Mouse (Mus musculus) lung, postnatal 36 days (tissue): ENCODE measurements around the gene Hist1h3h.

ENCODE experiments used
- DNase-seq: peaks from one replicate; pipeline ENCODE4 v3.0.0; 2022; ENCODE audit warnings: mixed read lengths

Hist1h3h gene

DNA sequence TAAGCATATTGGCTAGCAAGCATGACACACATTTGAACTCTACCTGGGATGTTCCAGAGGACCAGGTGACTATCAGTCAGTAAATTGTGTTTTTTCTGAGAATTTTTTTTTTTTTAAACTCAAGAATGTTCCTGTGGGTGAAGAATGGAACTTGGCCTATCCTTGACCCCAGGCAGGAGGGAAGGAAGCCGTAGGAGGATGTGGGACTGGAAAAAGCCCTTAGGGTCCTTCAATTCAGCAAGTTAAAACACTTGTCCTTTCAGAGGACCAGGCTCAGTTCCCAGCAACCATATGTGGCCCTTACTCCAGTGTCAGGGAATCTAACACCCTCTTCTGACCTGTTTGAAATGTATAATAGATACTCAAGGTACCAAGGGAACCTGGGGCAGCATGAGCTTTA is 12.1 kb downstream of the Hist1h3h start:
- DNase-seq = no peak

DNA sequence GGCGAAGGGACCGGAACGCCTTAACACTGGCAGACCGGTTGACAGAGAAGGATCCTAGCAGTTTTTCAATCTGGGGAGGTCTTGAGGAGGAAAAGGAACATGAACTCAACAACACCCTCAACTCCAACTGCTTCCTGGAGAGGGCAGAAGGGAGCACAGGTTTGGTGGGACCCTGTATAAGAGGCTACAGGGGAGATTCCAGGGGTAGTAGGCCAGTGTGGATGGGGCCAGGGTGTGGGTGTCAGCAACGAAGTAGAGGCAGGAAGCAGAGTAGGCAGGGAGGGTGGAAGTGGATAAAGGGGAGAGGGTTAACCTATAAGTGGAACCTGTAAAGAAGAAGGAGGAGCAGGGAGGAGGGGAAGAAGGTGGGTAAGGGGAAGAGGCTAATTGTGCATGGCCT is 16.0 kb downstream of the Hist1h3h start:
- DNase-seq = no peak

DNA sequence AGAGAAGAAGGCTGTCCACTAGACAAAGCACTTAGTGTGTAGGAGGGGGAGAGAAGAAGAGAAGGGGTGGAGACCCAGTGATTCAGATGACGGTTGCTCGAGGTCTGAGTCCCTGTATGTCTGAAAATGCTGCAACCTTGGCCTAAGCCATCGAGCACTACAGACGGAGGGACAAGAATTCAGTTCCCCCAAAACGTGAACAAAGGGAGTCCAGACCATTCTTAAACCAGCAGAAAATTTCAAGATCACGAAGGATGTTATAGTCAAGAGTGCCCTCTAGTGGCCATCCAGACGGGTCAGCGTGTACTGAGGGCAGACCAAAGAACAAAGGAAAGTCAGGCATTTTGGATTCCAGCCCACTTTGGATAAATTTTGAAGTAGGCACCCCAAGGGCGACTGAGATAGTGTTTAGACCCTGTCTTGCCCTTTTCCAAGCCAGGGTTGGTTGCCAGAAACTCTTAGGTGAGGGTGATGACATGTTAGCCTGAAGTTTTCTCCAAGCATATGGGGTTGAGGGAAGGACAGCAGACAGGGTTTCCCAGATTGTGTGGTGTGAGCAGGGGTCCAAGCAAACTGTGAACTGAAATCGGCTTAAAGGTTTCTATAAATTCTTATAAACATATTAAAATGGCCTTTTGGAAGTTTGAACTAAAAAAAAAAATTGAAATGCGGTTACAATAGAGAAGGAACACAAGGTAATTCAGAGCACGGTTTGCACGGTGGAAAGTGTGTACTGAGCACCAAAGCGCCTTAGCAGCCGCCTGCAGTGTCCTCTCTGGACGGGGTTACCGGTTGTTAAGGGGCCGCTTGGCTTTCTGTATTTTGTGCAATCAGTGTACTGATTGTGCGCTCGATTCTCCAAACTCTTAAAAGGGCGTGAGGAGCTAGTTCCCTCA is 16.8 kb downstream of the Hist1h3h start:
- peak; percentile 92 for DNase-seq

DNA sequence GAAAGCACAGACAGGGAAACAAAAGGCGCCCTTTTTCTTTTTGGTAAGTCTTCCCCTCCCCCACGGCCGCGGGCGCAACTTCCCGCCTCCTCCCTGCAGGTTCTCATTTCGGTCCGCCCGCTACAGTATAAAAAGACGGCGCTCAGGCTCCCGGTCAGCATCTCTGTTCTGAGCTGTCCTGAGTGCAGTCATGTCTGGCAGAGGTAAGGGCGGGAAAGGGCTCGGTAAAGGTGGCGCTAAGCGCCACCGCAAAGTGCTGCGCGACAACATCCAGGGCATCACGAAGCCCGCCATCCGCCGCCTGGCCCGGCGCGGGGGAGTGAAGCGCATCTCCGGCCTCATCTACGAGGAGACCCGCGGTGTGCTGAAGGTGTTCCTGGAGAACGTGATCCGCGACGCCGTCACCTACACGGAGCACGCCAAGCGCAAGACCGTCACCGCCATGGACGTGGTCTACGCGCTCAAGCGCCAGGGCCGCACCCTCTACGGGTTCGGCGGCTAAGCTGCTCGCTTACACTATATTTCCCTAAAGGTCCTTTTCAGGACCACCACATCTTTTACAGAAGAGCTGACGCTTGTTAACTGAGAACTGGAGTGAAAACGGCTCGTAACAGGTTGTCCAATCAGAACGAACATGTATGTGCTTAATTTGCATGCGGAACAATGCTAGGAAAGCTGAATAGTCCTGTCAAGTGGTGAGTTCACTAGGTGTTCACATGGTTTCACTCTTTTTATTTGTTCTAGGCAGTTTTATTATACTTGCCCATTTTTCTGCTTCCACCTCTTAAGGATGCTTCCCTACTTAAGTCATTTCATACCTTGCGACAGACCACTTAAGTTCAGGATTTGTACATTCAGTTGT is 17.7 kb downstream of the Hist1h3h start, which contains the start of gene Hist1h4j:
Gene Hist1h4j (plus strand): TSS at position 159 of the 862 bp plus-strand sequence.
- DNase-seq = peak; percentile 75

DNA sequence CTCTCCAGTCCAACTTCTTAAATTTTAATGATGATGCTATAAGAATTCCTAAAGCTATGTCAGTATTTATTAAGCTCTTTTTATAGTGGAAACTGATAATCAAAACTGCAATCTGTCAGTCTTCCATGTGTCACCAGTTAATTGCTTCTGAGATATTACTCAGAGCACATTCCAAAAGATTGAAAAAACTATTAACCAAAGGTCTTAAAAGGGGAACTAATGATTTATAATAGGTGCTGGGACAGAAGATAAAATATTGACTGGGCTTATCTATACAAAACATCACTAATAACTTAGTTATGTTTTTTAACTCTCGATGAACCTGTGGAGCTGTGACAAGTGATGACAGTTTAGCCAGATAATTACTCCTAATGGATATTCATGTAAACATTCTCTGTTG is 27.5 kb downstream of the Hist1h3h start:
- DNase-seq = no peak

DNA sequence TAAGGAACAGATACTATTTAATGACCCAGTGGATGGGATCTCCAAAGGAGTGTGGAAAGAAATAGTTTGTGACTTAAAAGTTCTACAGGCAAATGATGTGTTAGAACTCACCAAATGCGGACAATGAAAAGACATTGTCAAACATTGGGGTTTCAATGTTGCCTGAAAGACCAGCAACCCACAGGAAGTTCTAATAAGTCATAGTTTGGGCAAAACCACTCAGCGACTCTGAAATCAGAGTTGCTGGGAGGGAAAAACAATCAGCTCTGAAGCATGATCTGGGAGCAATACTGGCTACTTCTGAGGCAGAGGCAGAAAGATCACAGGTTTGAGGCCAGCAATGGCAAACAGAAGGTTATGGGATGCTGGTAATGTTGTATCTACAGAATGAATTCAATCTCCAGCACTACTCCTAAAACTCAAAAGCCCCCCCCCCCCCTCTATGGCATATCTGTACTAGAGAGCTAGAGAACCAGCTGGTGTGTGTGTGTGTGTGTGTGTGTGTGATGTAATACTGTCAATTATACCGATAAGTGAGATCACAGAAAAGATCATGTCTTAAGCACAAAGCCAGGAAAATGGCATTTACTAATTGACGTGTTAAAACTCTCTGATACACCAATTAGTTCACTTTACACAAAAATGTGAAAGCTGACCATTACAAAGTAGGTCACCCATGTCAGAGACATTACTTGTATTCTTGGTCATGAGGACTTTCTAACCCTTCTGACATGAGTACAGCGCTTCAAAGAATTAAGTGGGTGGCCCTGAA is 32.1 kb downstream of the Hist1h3h start:
- DNase-seq = no peak

DNA sequence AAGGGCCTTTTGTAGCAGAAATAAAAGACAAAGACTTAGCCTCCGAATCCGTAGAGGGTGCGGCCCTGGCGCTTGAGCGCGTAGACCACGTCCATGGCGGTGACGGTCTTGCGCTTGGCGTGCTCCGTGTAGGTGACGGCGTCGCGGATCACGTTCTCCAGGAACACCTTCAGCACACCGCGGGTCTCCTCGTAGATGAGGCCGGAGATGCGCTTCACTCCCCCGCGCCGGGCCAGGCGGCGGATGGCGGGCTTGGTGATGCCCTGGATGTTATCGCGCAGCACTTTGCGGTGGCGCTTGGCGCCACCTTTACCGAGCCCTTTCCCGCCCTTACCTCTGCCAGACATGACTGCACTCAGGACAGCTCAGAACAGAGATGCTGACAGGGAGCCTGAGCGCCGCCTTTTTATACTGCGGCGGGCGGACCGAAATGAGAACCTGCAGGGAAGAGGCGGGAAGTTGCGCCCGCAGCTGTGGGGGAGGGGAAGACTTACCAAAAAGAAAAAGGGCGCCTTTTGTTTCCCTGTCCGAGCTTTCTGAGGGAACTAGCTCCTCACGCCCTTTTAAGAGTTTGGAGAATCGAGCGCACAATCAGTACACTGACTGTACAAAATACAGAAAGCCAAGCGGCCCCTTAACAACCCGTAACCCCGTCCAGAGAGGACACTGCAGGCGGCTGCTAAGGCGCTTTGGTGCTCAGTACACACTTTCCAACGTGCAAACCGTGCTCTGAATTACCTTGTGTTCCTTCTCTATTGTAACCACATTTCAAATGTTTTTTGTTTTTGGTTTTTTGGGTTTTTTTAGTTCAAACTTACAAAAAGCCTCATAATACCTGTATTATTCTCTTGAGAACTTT is 32.9 kb downstream of the Hist1h3h start, which contains the start of gene Hist1h4k:
Gene Hist1h4k (minus strand): TSS at position 347 of the 859 bp plus-strand sequence.
- peak; percentile 91 for DNase-seq

DNA sequence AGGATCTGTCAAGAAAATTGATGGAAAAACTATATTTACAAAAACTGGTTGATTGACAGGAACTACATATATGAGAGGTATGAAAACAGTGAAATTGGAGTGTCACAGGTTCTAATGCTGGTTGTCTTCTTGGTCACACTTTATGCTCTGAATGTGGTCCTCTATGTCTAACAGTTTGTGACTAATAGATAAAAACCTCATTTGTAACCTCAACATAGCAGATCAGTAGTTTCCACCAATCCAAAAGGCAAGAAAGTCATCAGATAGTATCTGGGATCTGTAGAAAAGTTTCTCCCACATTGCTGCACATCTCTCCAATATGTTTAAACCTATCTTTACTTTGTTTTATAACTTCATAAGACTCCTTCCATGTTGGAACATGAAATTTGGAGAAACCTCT is 34.0 kb downstream of the Hist1h3h start:
- DNase-seq = no peak

DNA sequence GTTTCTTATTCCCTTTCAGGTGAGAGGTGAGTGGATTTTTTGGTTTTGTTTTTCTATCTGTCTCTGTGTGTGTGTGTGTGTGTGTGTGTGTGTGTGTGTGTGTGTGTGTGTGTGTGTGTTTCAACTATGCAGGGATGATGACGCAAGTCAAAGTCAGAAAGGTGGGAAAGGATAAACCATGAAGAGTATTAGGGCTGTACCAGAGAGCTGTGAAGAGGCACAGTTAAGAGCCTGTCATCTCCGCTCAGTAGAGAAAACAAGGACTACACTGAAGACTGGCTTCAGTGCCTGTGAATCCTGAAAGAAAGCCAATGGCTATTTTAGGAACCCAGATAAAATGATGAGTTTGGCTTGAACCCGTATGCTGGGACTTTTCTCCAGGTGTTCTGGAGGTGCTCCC is 34.4 kb downstream of the Hist1h3h start:
- no peak for DNase-seq

DNA sequence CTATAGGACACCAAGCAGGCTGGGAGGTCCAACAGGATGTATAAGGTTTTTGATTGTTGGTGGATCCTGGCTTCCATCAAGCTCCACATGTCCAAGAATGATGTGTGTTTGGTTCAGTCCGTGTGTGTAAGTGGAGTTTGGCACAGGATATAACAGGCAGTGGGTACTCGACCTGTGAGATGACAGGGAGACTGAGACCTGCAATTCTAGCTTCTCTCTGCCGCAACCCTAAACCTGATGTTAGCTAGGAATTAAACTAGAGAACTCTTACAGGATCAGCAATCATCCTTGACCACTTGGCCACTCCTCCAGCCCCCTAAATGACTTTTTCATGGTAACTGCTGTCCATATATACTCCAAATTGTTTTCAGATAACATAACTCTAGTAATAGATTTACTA is 34.9 kb downstream of the Hist1h3h start:
- DNase-seq = no peak

DNA sequence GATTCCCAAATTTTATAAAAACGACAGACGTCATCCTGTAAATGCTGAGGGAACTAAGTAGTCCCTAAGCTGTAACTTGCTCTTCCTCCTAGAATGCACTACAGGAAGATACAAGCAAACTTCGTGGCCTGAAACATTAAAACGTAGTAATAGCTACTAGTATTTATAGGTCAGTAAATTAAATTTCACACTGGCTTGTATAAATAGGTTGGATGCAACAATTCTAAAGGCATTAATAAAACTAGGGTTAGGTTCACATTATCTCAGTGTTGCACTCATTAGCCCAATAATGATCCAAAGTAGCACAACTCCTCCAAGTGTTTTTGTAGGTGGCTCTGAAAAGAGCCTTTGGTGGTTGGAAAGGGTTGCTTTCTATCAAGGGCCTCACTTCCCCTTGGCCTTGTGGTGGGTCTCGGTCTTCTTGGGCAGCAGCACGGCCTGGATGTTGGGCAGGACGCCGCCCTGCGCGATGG is 35.6 kb downstream of the Hist1h3h start:
- no peak for DNase-seq

DNA sequence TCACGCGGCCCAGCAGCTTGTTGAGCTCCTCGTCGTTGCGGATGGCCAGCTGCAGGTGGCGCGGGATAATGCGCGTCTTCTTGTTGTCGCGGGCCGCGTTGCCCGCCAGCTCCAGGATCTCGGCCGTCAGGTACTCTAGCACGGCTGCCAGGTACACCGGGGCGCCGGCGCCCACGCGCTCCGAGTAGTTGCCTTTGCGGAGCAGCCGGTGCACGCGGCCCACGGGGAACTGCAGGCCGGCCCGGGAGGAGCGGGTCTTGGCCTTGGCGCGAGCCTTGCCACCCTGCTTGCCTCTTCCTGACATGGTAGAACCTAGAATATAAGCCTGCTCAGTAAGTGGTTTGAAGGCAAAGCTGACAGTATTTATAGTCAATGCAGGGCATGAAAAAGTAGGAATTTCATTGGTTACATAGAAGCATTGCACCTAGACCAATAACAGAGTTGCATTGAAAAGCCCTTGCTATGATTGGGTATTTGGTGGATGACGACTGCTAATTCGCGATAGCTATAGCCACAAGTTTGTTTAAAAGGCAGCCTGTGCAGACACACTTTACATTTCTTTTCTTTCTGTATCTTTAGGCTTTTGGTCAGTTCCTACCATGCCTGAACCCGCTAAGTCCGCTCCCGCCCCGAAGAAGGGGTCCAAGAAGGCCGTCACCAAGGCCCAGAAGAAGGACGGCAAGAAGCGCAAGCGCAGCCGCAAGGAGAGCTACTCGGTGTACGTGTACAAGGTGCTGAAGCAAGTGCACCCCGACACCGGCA is 36.2 kb downstream of the Hist1h3h start, which contains the start of the genes Hist1h2ak and Hist1h2bn:
Gene Hist1h2ak (minus strand): TSS at position 304 of the 762 bp plus-strand sequence.
Gene Hist1h2bn (plus strand): TSS at position 600 of the 762 bp plus-strand sequence.
- peak; percentile 87 for DNase-seq

DNA sequence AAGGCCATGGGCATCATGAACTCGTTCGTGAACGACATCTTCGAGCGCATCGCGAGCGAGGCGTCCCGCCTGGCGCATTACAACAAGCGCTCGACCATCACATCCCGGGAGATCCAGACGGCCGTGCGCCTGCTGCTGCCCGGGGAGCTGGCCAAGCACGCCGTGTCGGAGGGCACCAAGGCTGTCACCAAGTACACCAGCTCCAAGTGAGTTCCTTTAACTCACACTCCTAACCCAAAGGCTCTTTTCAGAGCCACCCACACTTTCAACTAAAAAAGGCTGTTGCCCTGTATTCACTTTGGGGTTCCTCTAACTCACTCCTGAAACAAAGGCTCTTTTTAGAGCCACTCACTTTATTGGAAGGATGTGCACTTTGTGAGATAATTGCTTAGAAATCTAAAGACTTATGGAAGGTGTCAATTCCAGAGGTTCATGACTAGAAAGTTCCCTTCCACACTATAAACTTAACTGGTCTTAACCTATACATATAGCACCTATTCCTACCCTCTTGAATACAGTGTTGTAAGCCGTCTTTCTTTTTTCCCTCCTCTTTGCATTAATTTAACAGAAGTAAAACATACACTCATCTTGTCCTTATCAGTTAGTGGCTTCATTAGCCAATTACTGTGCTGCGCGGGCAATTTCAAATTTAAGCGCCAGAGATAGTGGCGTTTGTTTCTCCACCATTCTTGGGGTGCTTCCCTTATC is 37.0 kb downstream of the Hist1h3h start:
- peak; percentile 32 for DNase-seq

DNA sequence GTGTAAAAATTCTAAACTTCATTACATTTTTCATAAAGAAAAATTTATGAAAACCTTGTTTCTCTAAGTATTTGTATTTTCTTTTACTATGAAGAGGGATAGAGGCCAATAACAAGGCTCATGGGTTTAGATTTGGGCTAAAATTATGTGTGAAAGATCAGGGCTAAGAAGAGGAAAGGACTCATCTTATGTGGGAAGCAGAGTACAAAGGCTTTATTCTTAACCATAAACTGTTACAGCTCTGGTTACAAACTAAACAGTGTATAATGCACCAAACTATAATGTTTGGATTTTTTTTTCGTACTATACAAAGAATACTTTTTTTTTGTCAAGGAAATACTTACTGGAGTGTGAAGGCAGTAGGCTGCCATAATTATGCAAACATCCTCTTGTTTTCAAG is 38.2 kb downstream of the Hist1h3h start:
- no peak for DNase-seq
